In genomic region chr14:52103856-52104676, GRCm38 (mm10) we compare ENCODE assay signal across 7 mouse cellular contexts. TPM values are rescaled to one million over a fixed set of nuclear protein-coding genes. Genes with fewer than 3 reads are reported as not detected.
DNase-seq lines count a peak whose midpoint lies in the region; ATAC-seq lines count a peak whose summit lies in the region.

Gene Hnrnpc, minus strand, starts transcription at chr14:52104028.

- no peaks in the 10 kb centered on the region; the same call in 1 of the 2 replicates for H3K4me1 ChIP-seq in embryonic facial prominence, embryonic 11.5 days (ENCODE audit: control insufficient read depth, insufficient read depth, low read length)
- H3K4me1 ChIP-seq in limb, embryonic 10.5 days = peaks cover 28% of the 10 kb centered on the region
- H3K4me1 ChIP-seq in midbrain, embryonic 13.5 days (replicated peaks) = peaks cover 39% of the 10 kb centered on the region

- peak; percentile 99 for ATAC-seq in embryonic facial prominence, embryonic 11.5 days (replicated peaks; ENCODE audit: insufficient number of reproducible peaks, low FRiP score, low TSS enrichment, low read depth)
- peak; percentile 84 for ATAC-seq in granulocyte monocyte progenitor cell, adult 5-6 weeks (replicated peaks; ENCODE audit: poor library complexity, severe bottlenecking)
- peak; percentile 99 for ATAC-seq in midbrain, embryonic 13.5 days

- H3K27me3 ChIP-seq in embryonic facial prominence, embryonic 11.5 days (ENCODE audit: control insufficient read depth, insufficient read depth, low read length) = no peaks in the 10 kb centered on the region
- no peaks in the 10 kb centered on the region for H3K27me3 ChIP-seq in limb, embryonic 10.5 days (ENCODE audit: low read depth, poor library complexity, severe bottlenecking)
- no peaks in the 10 kb centered on the region for H3K27me3 ChIP-seq in midbrain, embryonic 13.5 days

- peak within 1 kb of the TSS; percentile 100 for H3K9ac ChIP-seq in embryonic facial prominence, embryonic 11.5 days (replicated peaks; ENCODE audit: low read length)
- H3K9ac ChIP-seq in midbrain, embryonic 13.5 days (replicated peaks) = peak within 1 kb of the TSS; percentile 95

- peak within 1 kb of the TSS; percentile 98 for H3K4me3 ChIP-seq in embryonic facial prominence, embryonic 11.5 days (ENCODE audit: low read depth, low read length)
- peak within 1 kb of the TSS; percentile 76 for H3K4me3 ChIP-seq in limb, embryonic 10.5 days
- H3K4me3 ChIP-seq in midbrain, embryonic 13.5 days (replicated peaks) = peak within 1 kb of the TSS; percentile 93

- no peaks in the 10 kb centered on the region for H3K9me3 ChIP-seq in embryonic facial prominence, embryonic 11.5 days (replicated peaks; ENCODE audit: control insufficient read depth, low read length)
- no peaks in the 10 kb centered on the region for H3K9me3 ChIP-seq in limb, embryonic 10.5 days (replicated peaks)
- H3K9me3 ChIP-seq in midbrain, embryonic 13.5 days = no peaks in the 10 kb centered on the region

- peak within 1 kb of the TSS; percentile 91 for H3K27ac ChIP-seq in embryonic facial prominence, embryonic 11.5 days (replicated peaks; ENCODE audit: low read depth, low read length)
- peak within 1 kb of the TSS; percentile 96 for H3K27ac ChIP-seq in limb, embryonic 10.5 days
- H3K27ac ChIP-seq in midbrain, embryonic 13.5 days = peak within 1 kb of the TSS; percentile 95

- H3K36me3 ChIP-seq in embryonic facial prominence, embryonic 11.5 days (replicated peaks; ENCODE audit: control insufficient read depth, insufficient read depth, low read depth, low read length) = no peaks in the 10 kb centered on the region
- peaks cover 29% of the 10 kb centered on the region for H3K36me3 ChIP-seq in limb, embryonic 10.5 days
- H3K36me3 ChIP-seq in midbrain, embryonic 13.5 days = no peaks in the 10 kb centered on the region; the same call in 1 of the 2 replicates

- under 1% methylated on average over 46 of the region's 50 CpGs for WGBS in embryonic facial prominence, embryonic 11.5 days
- under 1% methylated on average over 49 of the region's 50 CpGs for WGBS in limb, embryonic 10.5 days
- under 1% methylated on average over 50 of the region's 50 CpGs for WGBS in midbrain, embryonic 13.5 days

- peak within 1 kb of the TSS; percentile 71 for H3K4me2 ChIP-seq in embryonic facial prominence, embryonic 11.5 days (ENCODE audit: low read depth, low read length)
- H3K4me2 ChIP-seq in midbrain, embryonic 13.5 days (replicated peaks) = peak within 1 kb of the TSS; percentile 77

- DNase-seq in adrenal gland, postnatal 14 days = peak; percentile 100
- DNase-seq in embryonic facial prominence, embryonic 11.5 days (ENCODE audit: low spot score) = peak; percentile 100
- peak; percentile 100 for DNase-seq in kidney, adult 11 months
- DNase-seq in limb, embryonic 10.5 days (ENCODE audit: low spot score) = peak; percentile 100
- DNase-seq in spleen, adult 12 weeks (ENCODE audit: low spot score) = peak; percentile 99

RNA-seq across cellular contexts. Expression of gene Hnrnpc, which starts in this region (rescaled TPM):
- 221 and 230 TPM in 2 replicates for total RNA-seq in adrenal gland, postnatal 14 days (2021)
- polyA plus RNA-seq in embryonic facial prominence, embryonic 11.5 days (2014; fragmentation: Nextera tagmentation; extraction: Ambion mirVana) = 1,003 and 1,066 TPM in 2 replicates
- total RNA-seq in granulocyte monocyte progenitor cell, adult 5-6 weeks (2014; fragmentation: Nextera tagmentation) = 362 and 404 TPM in 2 replicates
- 637 and 667 TPM in 2 replicates for total RNA-seq in granulocyte monocyte progenitor cell, adult 5-6 weeks (2017)
- polyA plus RNA-seq in limb, embryonic 10.5 days (2016; fragmentation: Nextera tagmentation; extraction: Ambion mirVana) = 898 and 916 TPM in 2 replicates
- polyA plus RNA-seq in midbrain, embryonic 13.5 days (2015; fragmentation: Nextera tagmentation; extraction: Ambion mirVana) = 705 and 728 TPM in 2 replicates

Comparison
In these comparisons a context has a peak if more than half of its experiments do, and no peak if none do; other contexts are left out.
1. Peak in every context shown above with its lines: DNase-seq, ATAC-seq, H3K4me3 ChIP-seq and H3K27ac ChIP-seq.